Mouse (Mus musculus): ENCODE data around the gene Zfyve28. TPM values are rescaled to one million over a fixed set of nuclear protein-coding genes. Genes with fewer than 3 reads are reported as not detected.

Gene Zfyve28
- polyA plus RNA-seq, 1 experiment from 2014 or later = 5.2 TPM

- 88% methylated on average over 16 of the region's 16 CpGs for WGBS
- ATAC-seq (ENCODE audit: low FRiP score, low read depth) = no peak
- no peaks in the 10 kb centered on the region for H3K36me3 ChIP-seq
- no peaks in the 10 kb centered on the region for H3K4me1 ChIP-seq
- H3K4me3 ChIP-seq = no peak overlapping the region
- H3K9me3 ChIP-seq = no peaks in the 10 kb centered on the region
- H3K4me2 ChIP-seq (replicated peaks) = no peak overlapping the region
- no peak overlapping the region for H3K27ac ChIP-seq
- no peaks in the 10 kb centered on the region for H3K27me3 ChIP-seq (replicated peaks)
- H3K9ac ChIP-seq = no peak overlapping the region
Observed at GRCm38 (mm10) chr5:34269197-34269920, 18.9 kb downstream of the Zfyve28 start.

- no peak overlapping the region for H3K9ac ChIP-seq
- no peak overlapping the region for H3K27ac ChIP-seq
- no peak overlapping the region for H3K4me2 ChIP-seq (replicated peaks)
- no peak for ATAC-seq (ENCODE audit: low FRiP score, low read depth)
- no peaks in the 10 kb centered on the region for H3K9me3 ChIP-seq
- no peak overlapping the region for H3K4me3 ChIP-seq
- H3K4me1 ChIP-seq = no peaks in the 10 kb centered on the region
- 73% methylated on average over 4 of the region's 4 CpGs for WGBS
- H3K36me3 ChIP-seq = no peaks in the 10 kb centered on the region
- H3K27me3 ChIP-seq (replicated peaks) = no peaks in the 10 kb centered on the region
Observed at GRCm38 (mm10) chr5:34266065-34266464, 22.2 kb downstream of the Zfyve28 start.

DNA sequence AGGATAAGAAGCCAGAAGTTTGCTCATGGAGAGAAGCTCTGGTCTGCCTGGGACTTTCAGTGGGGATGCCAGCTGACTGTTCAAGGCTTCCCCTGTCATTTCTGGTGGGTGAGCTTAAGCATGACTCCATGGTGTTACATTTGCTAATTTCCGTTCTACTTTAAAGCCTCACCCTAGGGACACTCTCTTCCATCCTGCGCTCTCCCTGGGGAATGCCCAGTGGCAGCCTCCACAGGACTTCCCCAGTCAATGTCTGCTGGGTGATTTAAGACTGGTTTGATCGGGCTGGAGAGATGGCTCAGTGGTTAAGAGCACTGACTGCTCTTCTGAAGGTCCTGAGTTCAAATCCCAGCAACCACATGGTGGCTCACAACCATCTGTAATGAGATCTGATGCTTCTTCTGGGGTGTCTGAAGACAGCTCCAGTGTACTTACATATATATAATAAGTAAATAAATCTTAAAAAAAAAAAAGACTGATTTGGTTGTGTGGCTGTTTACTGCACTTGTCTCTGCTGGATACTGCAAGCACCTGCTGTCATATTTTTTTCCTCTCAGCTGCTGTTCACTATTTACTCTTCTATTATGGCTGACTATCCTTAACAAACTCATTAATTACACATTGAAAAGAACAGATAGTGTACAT lies 29.0 kb downstream of the Zfyve28 start:
- Histone ChIP-seq H3K4me2 (replicated peaks) (no peak overlapping the region), H3K36me3 (no peaks in the 10 kb centered on the region), H3K9ac (no peak overlapping the region), H3K27me3 (replicated peaks) (no peaks in the 10 kb centered on the region), H3K27ac (no peak overlapping the region), H3K4me1 (no peaks in the 10 kb centered on the region), H3K4me3 (no peak overlapping the region), H3K9me3 (no peaks in the 10 kb centered on the region)
- ATAC-seq (ENCODE audit: low FRiP score, low read depth) = no peak
- WGBS = 67% methylated on average over 3 of the region's 3 CpGs

- H3K27ac ChIP-seq = no peak overlapping the region
- no peak overlapping the region for H3K4me2 ChIP-seq (replicated peaks)
- no peaks in the 10 kb centered on the region for H3K27me3 ChIP-seq (replicated peaks)
- H3K9me3 ChIP-seq = no peaks in the 10 kb centered on the region
- 81% methylated on average over 3 of the region's 3 CpGs for WGBS
- H3K4me1 ChIP-seq = peaks cover 23% of the 10 kb centered on the region
- H3K9ac ChIP-seq = no peak overlapping the region
- no peak for ATAC-seq (ENCODE audit: low FRiP score, low read depth)
- H3K4me3 ChIP-seq = no peak overlapping the region
- no peaks in the 10 kb centered on the region for H3K36me3 ChIP-seq
Observed at GRCm38 (mm10) chr5:34255189-34255588, 33.1 kb downstream of the Zfyve28 start.

DNA sequence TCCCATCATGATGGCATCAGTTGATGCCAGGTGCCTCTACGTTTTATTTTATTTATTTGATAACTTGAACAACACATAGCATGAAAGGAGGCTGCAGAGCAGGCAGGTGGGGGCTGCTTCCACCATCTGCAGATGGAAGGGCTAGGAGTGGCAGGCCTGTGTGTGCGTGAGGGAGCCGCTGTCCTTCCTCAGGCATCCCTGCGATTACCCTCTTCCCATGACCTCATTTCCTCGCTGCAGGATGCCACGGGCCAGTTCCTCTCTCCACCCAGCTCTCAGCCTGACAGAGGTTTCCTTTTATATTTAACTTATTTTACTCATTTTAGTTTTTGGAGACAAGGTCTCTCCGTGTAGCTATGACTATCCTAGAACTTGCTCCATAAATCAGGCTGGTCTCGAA lies 33.9 kb downstream of the Zfyve28 start:
- H3K27me3 ChIP-seq (replicated peaks) = no peaks in the 10 kb centered on the region
- H3K4me1 ChIP-seq = peaks cover 28% of the 10 kb centered on the region
- H3K4me3 ChIP-seq = no peak overlapping the region
- no peaks in the 10 kb centered on the region for H3K9me3 ChIP-seq
- H3K9ac ChIP-seq = no peak overlapping the region
- H3K36me3 ChIP-seq = no peaks in the 10 kb centered on the region
- no peak for ATAC-seq (ENCODE audit: low FRiP score, low read depth)
- no peak overlapping the region for H3K27ac ChIP-seq
- WGBS = 77% methylated on average over 8 of the region's 8 CpGs
- H3K4me2 ChIP-seq (replicated peaks) = no peak overlapping the region

GRCm38 (mm10) chr5:34252967-34253519 lies 35.2 kb downstream of the Zfyve28 start:
- 60% methylated on average over 4 of the region's 4 CpGs for WGBS
- Histone ChIP-seq H3K4me3 (no peak overlapping the region), H3K27ac (0 out of 2 replicates have a peak overlapping the region, but pooled peaks have one; percentile 57), H3K9ac (no peak overlapping the region), H3K27me3 (replicated peaks) (no peaks in the 10 kb centered on the region), H3K4me1 (peaks cover 28% of the 10 kb centered on the region), H3K4me2 (replicated peaks) (no peak overlapping the region), H3K36me3 (no peaks in the 10 kb centered on the region), H3K9me3 (no peaks in the 10 kb centered on the region)
- ATAC-seq (ENCODE audit: low FRiP score, low read depth) = no peak

DNA sequence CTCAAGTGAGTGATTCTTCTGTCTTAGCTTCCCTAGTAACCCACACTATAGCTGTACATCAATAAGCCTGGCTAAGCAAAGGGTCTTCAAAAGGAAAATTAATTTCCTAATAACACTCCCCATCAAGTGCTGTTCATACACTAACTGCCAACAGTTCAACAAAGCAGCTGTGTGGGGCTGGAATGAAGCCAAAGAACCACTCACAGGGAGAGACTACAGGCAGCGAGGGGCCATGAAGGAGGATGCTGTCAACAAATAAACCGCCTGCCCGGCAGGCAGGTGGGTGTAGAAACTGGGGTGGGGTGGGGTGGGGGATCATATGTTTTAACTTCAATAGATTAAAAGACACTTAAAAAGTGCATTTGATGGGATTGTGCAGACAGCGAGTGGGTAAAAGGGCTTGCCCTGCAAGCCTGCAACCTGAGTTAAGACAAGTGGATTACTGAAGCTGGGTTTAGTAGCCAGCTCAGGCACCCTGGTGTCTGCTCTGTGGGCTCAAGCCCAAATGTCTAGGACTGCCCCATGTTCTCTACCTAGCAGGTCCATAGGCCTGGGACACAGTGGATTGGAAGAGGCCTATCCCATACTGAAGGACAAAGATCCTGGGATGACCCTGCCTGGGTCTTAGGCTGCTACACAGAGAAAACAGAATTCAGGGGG lies 35.8 kb downstream of the Zfyve28 start:
- Histone ChIP-seq H3K4me3 (no peak overlapping the region), H3K27me3 (replicated peaks) (no peaks in the 10 kb centered on the region), H3K27ac (0 out of 2 replicates have a peak overlapping the region, but pooled peaks have one; percentile 57), H3K9me3 (no peaks in the 10 kb centered on the region), H3K36me3 (no peaks in the 10 kb centered on the region), H3K4me1 (peaks cover 28% of the 10 kb centered on the region), H3K4me2 (replicated peaks) (no peak overlapping the region), H3K9ac (no peak overlapping the region)
- ATAC-seq (ENCODE audit: low FRiP score, low read depth) = peak; percentile 58
- 44% methylated on average over 4 of the region's 4 CpGs for WGBS

- H3K4me2 ChIP-seq (replicated peaks) = no peak overlapping the region
- no peak overlapping the region for H3K4me3 ChIP-seq
- peaks cover 28% of the 10 kb centered on the region for H3K4me1 ChIP-seq
- H3K36me3 ChIP-seq = no peaks in the 10 kb centered on the region
- 21% methylated on average over 4 of the region's 4 CpGs for WGBS
- H3K27ac ChIP-seq = peak overlapping the region; percentile 8; the same call in 1 of the 2 replicates
- ATAC-seq (ENCODE audit: low FRiP score, low read depth) = peak; percentile 56; the same call in 1 of the 2 replicates
- H3K9me3 ChIP-seq = no peaks in the 10 kb centered on the region
- H3K27me3 ChIP-seq (replicated peaks) = no peaks in the 10 kb centered on the region
- no peak overlapping the region for H3K9ac ChIP-seq
Observed at GRCm38 (mm10) chr5:34251794-34252193, 36.5 kb downstream of the Zfyve28 start.

DNA sequence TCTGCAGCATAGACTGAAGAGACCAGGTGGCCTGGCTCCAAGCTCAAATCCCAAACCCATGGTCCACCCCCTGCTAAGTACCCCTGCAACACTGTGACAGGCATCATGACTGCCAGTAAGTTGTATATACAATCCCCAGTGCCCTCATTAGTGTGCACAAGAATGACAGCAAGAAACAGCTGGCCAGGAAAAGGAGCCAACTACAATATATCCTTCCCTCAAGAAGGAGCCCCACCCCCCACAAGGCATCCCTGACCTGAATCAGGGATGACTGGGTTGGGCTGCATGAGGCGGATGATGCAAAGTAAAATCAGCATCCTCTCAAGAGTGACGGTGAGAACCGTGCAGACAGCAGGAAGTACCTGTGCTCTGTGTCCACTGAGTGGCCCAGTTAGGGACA lies 38.2 kb downstream of the Zfyve28 start:
- 76% methylated on average over 3 of the region's 3 CpGs for WGBS
- no peaks in the 10 kb centered on the region for H3K36me3 ChIP-seq
- ATAC-seq (ENCODE audit: low FRiP score, low read depth) = no peak
- H3K9me3 ChIP-seq = no peaks in the 10 kb centered on the region
- no peak overlapping the region for H3K4me3 ChIP-seq
- H3K27me3 ChIP-seq (replicated peaks) = no peaks in the 10 kb centered on the region
- H3K4me1 ChIP-seq = peaks cover 28% of the 10 kb centered on the region
- H3K4me2 ChIP-seq (replicated peaks) = no peak overlapping the region
- no peak overlapping the region for H3K27ac ChIP-seq
- H3K9ac ChIP-seq = no peak overlapping the region

DNA sequence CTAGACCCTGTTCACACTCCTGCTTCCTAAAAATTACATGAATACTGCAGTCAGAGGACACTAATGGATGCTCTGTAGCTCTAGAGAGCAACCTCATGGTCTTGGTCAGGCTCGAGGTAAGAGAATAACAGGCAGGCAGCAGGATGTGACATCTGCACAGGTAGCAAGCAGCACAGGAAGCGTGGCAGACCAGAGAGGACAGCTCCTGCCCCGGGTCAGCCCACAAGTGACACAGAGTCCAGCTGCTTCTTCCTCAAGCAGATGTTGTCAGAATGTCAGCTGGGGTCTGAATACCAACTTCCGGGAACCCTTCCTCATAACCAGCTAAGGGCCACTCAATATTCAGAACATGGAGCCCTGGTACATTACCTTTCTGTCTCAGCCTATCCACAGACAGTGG lies 39.1 kb downstream of the Zfyve28 start:
- ATAC-seq (ENCODE audit: low FRiP score, low read depth) = no peak
- H3K9ac ChIP-seq = no peak overlapping the region
- H3K9me3 ChIP-seq = no peaks in the 10 kb centered on the region
- H3K27ac ChIP-seq = no peak overlapping the region
- no peak overlapping the region for H3K4me2 ChIP-seq (replicated peaks)
- 83% methylated on average over 4 of the region's 4 CpGs for WGBS
- H3K4me3 ChIP-seq = no peak overlapping the region
- H3K4me1 ChIP-seq = peaks cover 28% of the 10 kb centered on the region
- no peaks in the 10 kb centered on the region for H3K36me3 ChIP-seq
- no peaks in the 10 kb centered on the region for H3K27me3 ChIP-seq (replicated peaks)

DNA sequence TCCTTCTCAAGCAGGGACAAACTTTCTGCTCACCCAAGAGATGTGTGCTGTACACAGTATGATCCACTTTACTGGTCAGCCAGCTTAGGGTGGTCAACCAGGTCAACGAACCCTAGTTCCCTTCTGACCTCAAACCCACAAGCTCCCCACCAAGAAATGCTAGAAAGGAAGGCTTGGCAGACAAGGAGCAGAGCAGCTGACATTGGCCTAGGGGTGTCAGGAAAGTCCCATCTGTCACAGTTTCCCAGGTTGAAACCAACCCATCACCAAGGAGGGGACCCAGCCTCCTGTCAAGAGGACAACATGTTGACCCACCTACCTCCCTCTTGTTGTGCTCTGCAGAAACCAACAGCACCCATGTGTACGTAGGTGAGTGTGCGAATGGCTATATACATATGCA lies 41.8 kb downstream of the Zfyve28 start:
- Histone ChIP-seq H3K4me1 (peaks cover 11% of the 10 kb centered on the region), H3K27ac (no peak overlapping the region), H3K9ac (no peak overlapping the region), H3K9me3 (no peaks in the 10 kb centered on the region), H3K4me3 (no peak overlapping the region), H3K27me3 (replicated peaks) (no peaks in the 10 kb centered on the region), H3K4me2 (replicated peaks) (no peak overlapping the region), H3K36me3 (no peaks in the 10 kb centered on the region)
- no peak for ATAC-seq (ENCODE audit: low FRiP score, low read depth)
- WGBS = 91% methylated on average over 3 of the region's 3 CpGs

DNA sequence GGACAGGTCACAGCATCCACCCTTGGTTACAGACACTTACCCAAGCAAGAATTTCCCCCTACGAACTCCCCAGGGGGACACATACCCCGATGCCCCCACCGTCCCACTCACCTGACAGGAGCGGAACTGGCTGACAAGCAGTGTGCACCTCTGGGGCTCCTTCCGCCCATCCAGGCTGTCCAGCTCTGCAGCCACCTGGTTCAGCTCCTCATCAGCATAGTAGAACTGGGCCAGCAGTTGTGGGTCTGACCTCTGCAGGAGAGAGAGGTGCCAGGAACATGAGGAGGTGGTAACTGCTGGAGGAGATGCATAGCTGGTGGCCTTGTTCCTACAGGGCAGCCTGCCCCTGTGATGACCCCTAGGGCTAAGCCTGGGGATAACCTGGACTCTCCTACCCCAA lies 45.2 kb downstream of the Zfyve28 start:
- no peaks in the 10 kb centered on the region for H3K27me3 ChIP-seq (replicated peaks)
- no peak for ATAC-seq (ENCODE audit: low FRiP score, low read depth)
- WGBS = 88% methylated on average over 5 of the region's 5 CpGs
- no peaks in the 10 kb centered on the region for H3K9me3 ChIP-seq
- H3K4me1 ChIP-seq = no peaks in the 10 kb centered on the region
- H3K36me3 ChIP-seq = no peaks in the 10 kb centered on the region
- no peak overlapping the region for H3K9ac ChIP-seq
- H3K4me3 ChIP-seq = no peak overlapping the region
- H3K4me2 ChIP-seq (replicated peaks) = no peak overlapping the region
- H3K27ac ChIP-seq = no peak overlapping the region
